Mouse (Mus musculus): ENCODE measurements at regions not wholly inside any gene's neighbourhood (a gene's known extent, or its start where the extent isn't known, plus 50 kb on each side); places are given as distances from the start of the nearest gene placed in this dataset.

GRCm38 (mm10) chr2:33973213-33973834, 85.6 kb upstream of the Mvb12b start (continued):
- TF ChIP-seq BHLHE40 (IDR thresholded peaks at IDR 0.05; ENCODE audit: low read depth, low read length), result no peak
- TF ChIP-seq CHD1 (IDR thresholded peaks at IDR 0.05; ENCODE audit: low read depth, low read length), result no peak
- TF ChIP-seq RAD21 (IDR thresholded peaks at IDR 0.05; ENCODE audit: low read depth, low read length), result peak; percentile 76
- 0 out of 2 replicates have a peak, but pooled peaks have one; percentile 12 for TF ChIP-seq HCFC1 (IDR thresholded peaks at IDR 0.05; ENCODE audit: low read depth, low read length)
- TF ChIP-seq IRF4 (IDR thresholded peaks at IDR 0.05; ENCODE audit: low read depth, low read length), result no peak
- peak; percentile 18; the same call in 1 of the 2 replicates for TF ChIP-seq NELFE (IDR thresholded peaks at IDR 0.05; ENCODE audit: low read depth, low read length)
- no peak for TF ChIP-seq NRF1 (IDR thresholded peaks at IDR 0.05; ENCODE audit: low read depth, low read length)

GRCm38 (mm10) chr2:33966984-33967421, 79.3 kb upstream of the Mvb12b start:
- Histone ChIP-seq H3K4me3 (replicated peaks in 1 of 3; ENCODE audit: low read depth in 2 of 3, low read length in 2 of 3, poor library complexity in 1 of 3) (no peak overlapping the region), H3K27ac (ENCODE audit: insufficient read depth, low read depth) (no peak overlapping the region), H3K4me1 (ENCODE audit: control insufficient read depth in 1 of 2, insufficient read depth in 2 of 2) (peaks cover 5 to 8% of the 10 kb centered on the region in 2 experiments; a peak in 2 of 4 replicates), H3K9me3 (replicated peaks; ENCODE audit: low read length) (peaks cover 3% of the 10 kb centered on the region), H3K79me2 (replicated peaks; ENCODE audit: control insufficient read depth, extremely low read depth, insufficient read depth, poor library complexity, severe bottlenecking) (no peaks in the 10 kb centered on the region), H3K27me3 (replicated peaks) (peaks cover 3% of the 10 kb centered on the region), H3K4me2 (ENCODE audit: insufficient read depth, low read depth, poor library complexity, severe bottlenecking) (no peak overlapping the region), H3K9ac (ENCODE audit: insufficient read depth, low read depth) (no peak overlapping the region), H3K36me3 (replicated peaks in 1 of 2; ENCODE audit: control insufficient read depth in 1 of 2, insufficient read depth in 1 of 2, low read length in 1 of 2) (no peaks in the 10 kb centered on the region)
- dilution Hi-C loops (cut with MboI; ENCODE audit: extremely low pct_ligation_motif_present, extremely low pct_unique_long_range_greater_than_20kb, low sequenced_read_pairs) (no loop called here), in situ Hi-C loops (cut with MboI; ENCODE audit: low pct_ligation_motif_present, low pct_unique_long_range_greater_than_20kb, low sequenced_read_pairs) (no loop called here)
- DNase-seq (ENCODE audit: extremely low read depth), result no peak
- TF ChIP-seq PAX5 (IDR thresholded peaks at IDR 0.05; ENCODE audit: low read length) (no peak), SIN3A (IDR thresholded peaks at IDR 0.05; ENCODE audit: low read length) (no peak), USF1 (IDR thresholded peaks at IDR 0.05; ENCODE audit: low read depth, low read length) (no peak), GABPA (IDR thresholded peaks at IDR 0.05; ENCODE audit: insufficient replicate concordance, low read depth, low read length) (no peak), MAX (IDR thresholded peaks at IDR 0.05; ENCODE audit: low read length) (no peak), CTCF (conservative IDR thresholded peaks at IDR 0.05 in 1 of 2, IDR thresholded peaks at IDR 0.05 in 1 of 2; ENCODE audit: low read depth in 2 of 2, low read length in 2 of 2) (no peak), POLR2AphosphoS2 (IDR thresholded peaks at IDR 0.05; ENCODE audit: low read depth, low read length) (no peak), NRF1 (IDR thresholded peaks at IDR 0.05; ENCODE audit: low read depth, low read length) (no peak), USF2 (conservative IDR thresholded peaks at IDR 0.05; ENCODE audit: low read depth, low read length) (no peak), ZKSCAN1 (IDR thresholded peaks at IDR 0.05; ENCODE audit: borderline replicate concordance, low read depth, low read length) (no peak), EP300 (IDR thresholded peaks at IDR 0.05; ENCODE audit: low read length) (no peak), POLR2A (IDR thresholded peaks at IDR 0.05; ENCODE audit: low read depth, low read length) (no peak), TCF12 (IDR thresholded peaks at IDR 0.05; ENCODE audit: low read depth, low read length) (no peak), HCFC1 (IDR thresholded peaks at IDR 0.05; ENCODE audit: low read depth, low read length) (no peak), IRF4 (IDR thresholded peaks at IDR 0.05; ENCODE audit: low read depth, low read length) (no peak), MXI1 (IDR thresholded peaks at IDR 0.05; ENCODE audit: low read depth, low read length) (no peak)
